Mouse (Mus musculus) heart, postnatal 0 days (tissue): Measurements from ENCODE around the gene Itga3. TPM values are rescaled to one million over a fixed set of nuclear protein-coding genes. Genes with fewer than 3 reads are reported as not detected.

ENCODE experiments used
- ATAC-seq: fragments of 200-750 bp; cut with Nextera tagmentation; 2 replicates; pipeline ENCODE4 v1.8.0; 2017; ENCODE audit warnings: low read depth, moderate number of reproducible peaks, moderate library complexity; ENCODE audit not compliant: insufficient read depth
- DNase-seq: peaks from one replicate; pipeline ENCODE4 v3.0.0-alpha.2; 2016; ENCODE audit warnings: low spot score
- H3K27ac ChIP-seq: fragments of 300-500 bp; sonication (generic); 2 replicates; pipeline ENCODE4 v1.5.1; 2014; ENCODE audit warnings: low read depth, mild to moderate bottlenecking
- H3K27me3 ChIP-seq: fragments of 300-500 bp; sonication (generic); 2 replicates; pipeline ENCODE4 v1.6.1; 2014; ENCODE audit warnings: low read length, mixed read lengths; ENCODE audit not compliant: control insufficient read depth, insufficient read depth
- H3K36me3 ChIP-seq: fragments of 300-500 bp; sonication (generic); replicated peaks from 2 replicates; pipeline ENCODE4 v1.6.1; 2014; ENCODE audit warnings: low read length, mixed read lengths; ENCODE audit not compliant: control insufficient read depth, insufficient read depth
- H3K4me1 ChIP-seq: fragments of 300-500 bp; sonication (generic); 2 replicates; pipeline ENCODE4 v1.6.1; 2014; ENCODE audit warnings: antibody characterized with exemption; ENCODE audit not compliant: control insufficient read depth, insufficient read depth
- H3K4me2 ChIP-seq: fragments of 300-500 bp; sonication (generic); 2 replicates; pipeline ENCODE4 v1.6.1; 2014; ENCODE audit warnings: low read depth, mild to moderate bottlenecking, low read length, moderate library complexity
- H3K4me3 ChIP-seq: fragments of 300-500 bp; sonication (generic); 2 replicates; pipeline ENCODE4 v1.5.1; 2014; ENCODE audit warnings: low read depth, low read length
- H3K9ac ChIP-seq: fragments of 300-500 bp; sonication (generic); replicated peaks from 2 replicates; pipeline ENCODE4 v1.6.1; 2014; ENCODE audit warnings: low read depth, low read length, mixed read lengths
- H3K9me3 ChIP-seq: fragments of 300-500 bp; sonication (generic); replicated peaks from 2 replicates; pipeline ENCODE4 v1.6.1; 2016; ENCODE audit warnings: low read length; ENCODE audit not compliant: control insufficient read depth
- CTCF ChIP-seq: IDR thresholded peaks from 2 replicates; pipeline ENCODE4 v1.5.1; 2016; ENCODE audit warnings: antibody characterized with exemption, control low read depth, low read depth
- EP300 ChIP-seq: IDR thresholded peaks from 2 replicates; pipeline ENCODE4 v1.6.1; 2016; ENCODE audit warnings: antibody characterized with exemption, low read depth
- WGBS: fragments of 180-500 bp; shearing (Covaris S2); extraction: QIAGEN DNeasy Blood & Tissue Kit; methylation state at CpG from one replicate; pipeline ENCODE4 v1.1.7; 2014; 5-methylcytosine and 5-hydroxymethylcytosine counted together
- polyA plus RNA-seq: library from polyadenylated mRNA; unstranded; fragments of >200 nt; fragmentation: Nextera tagmentation; extraction: Ambion mirVana; gene quantifications from 2 replicates; pipeline ENCODE4 v1.2.1, GENCODE M21; 2015
- total RNA-seq: library from RNA; depleted of rRNA; stranded (reverse); fragments of >200 nt; gene quantifications from 2 replicates; pipeline ENCODE4 v1.2.3, GENCODE M21; 2014; ENCODE audit warnings: low replicate concordance; rRNA removed

The Itga3 gene
- 12.2 and 47.8 TPM in 2 replicates for total RNA-seq
- polyA plus RNA-seq = 6.6 and 7.2 TPM in 2 replicates

- peak within 1 kb of the TSS; percentile 67 for H3K27ac ChIP-seq
- DNase-seq = peak; percentile 73
- peak within 1 kb of the TSS; percentile 74 for H3K4me2 ChIP-seq
- peak within 1 kb of the TSS; percentile 59 for H3K9ac ChIP-seq
- no peaks in the 10 kb centered on the region for H3K27me3 ChIP-seq
- peaks cover 64% of the 10 kb centered on the region for H3K4me1 ChIP-seq
- H3K9me3 ChIP-seq = no peaks in the 10 kb centered on the region
- TF ChIP-seq EP300 (no peak), CTCF (no peak)
- WGBS = 1% methylated on average over 43 of the region's 51 CpGs
- H3K4me3 ChIP-seq = peak within 1 kb of the TSS; percentile 63
- peak; percentile 78 for ATAC-seq
- H3K36me3 ChIP-seq = no peaks in the 10 kb centered on the region
Measured at GRCm38 (mm10) chr11:95076536-95077111, at the start of gene Itga3. Itga3 (minus strand) TSS chr11:95076801.

- Histone ChIP-seq H3K9me3 (no peaks in the 10 kb centered on the region), H3K27ac (no peak overlapping the region), H3K4me1 (peaks cover 10% of the 10 kb centered on the region; the same call in 1 of the 2 replicates), H3K27me3 (peaks cover 95% of the 10 kb centered on the region), H3K36me3 (no peaks in the 10 kb centered on the region), H3K4me2 (no peak overlapping the region), H3K4me3 (no peak overlapping the region), H3K9ac (no peak overlapping the region)
- WGBS = 43% methylated on average over 7 of the region's 7 CpGs
- ATAC-seq = no peak
- no peak for DNase-seq
- TF ChIP-seq CTCF = no peak
- TF ChIP-seq EP300 = no peak
Measured at GRCm38 (mm10) chr11:95125366-95125948, 48.9 kb upstream of the Itga3 start.

- H3K4me3 ChIP-seq = no peak overlapping the region
- no peaks in the 10 kb centered on the region for H3K36me3 ChIP-seq
- no peak overlapping the region for H3K9ac ChIP-seq
- H3K9me3 ChIP-seq = no peaks in the 10 kb centered on the region
- DNase-seq = no peak
- no peak for TF ChIP-seq CTCF
- TF ChIP-seq EP300 = no peak
- 51% methylated on average over 6 of the region's 6 CpGs for WGBS
- H3K27me3 ChIP-seq = peaks cover 98% of the 10 kb centered on the region
- no peak overlapping the region for H3K4me2 ChIP-seq
- H3K27ac ChIP-seq = no peak overlapping the region
- ATAC-seq = no peak
- peaks cover 10% of the 10 kb centered on the region; the same call in 1 of the 2 replicates for H3K4me1 ChIP-seq
Measured at GRCm38 (mm10) chr11:95122100-95122489, 45.5 kb upstream of the Itga3 start.

- Histone ChIP-seq H3K9me3 (no peaks in the 10 kb centered on the region), H3K4me1 (peaks cover 6% of the 10 kb centered on the region; the same call in 1 of the 2 replicates), H3K27me3 (peaks cover 93% of the 10 kb centered on the region), H3K4me2 (peak overlapping the region; percentile 61), H3K36me3 (no peaks in the 10 kb centered on the region), H3K27ac (no peak overlapping the region), H3K9ac (0 out of 2 replicates have a peak overlapping the region, but pooled peaks have one; percentile 15), H3K4me3 (peak overlapping the region; percentile 48)
- DNase-seq = no peak
- 3% methylated on average over 61 of the region's 63 CpGs for WGBS
- no peak for ATAC-seq
- TF ChIP-seq CTCF = no peak
- TF ChIP-seq EP300 = no peak
Measured at GRCm38 (mm10) chr11:95121161-95122099, 44.8 kb upstream of the Itga3 start.

GRCm38 (mm10) chr11:95120633-95121020 is 44.0 kb upstream of the Itga3 start:
- Histone ChIP-seq H3K4me1 (peaks cover 6% of the 10 kb centered on the region; the same call in 1 of the 2 replicates), H3K27ac (no peak overlapping the region), H3K4me3 (peak overlapping the region; percentile 48), H3K9me3 (no peaks in the 10 kb centered on the region), H3K27me3 (peaks cover 85% of the 10 kb centered on the region), H3K9ac (no peak overlapping the region), H3K36me3 (no peaks in the 10 kb centered on the region), H3K4me2 (peak overlapping the region; percentile 61)
- no peak for ATAC-seq
- TF ChIP-seq CTCF (no peak), EP300 (no peak)
- WGBS = under 1% methylated on average over 21 of the region's 21 CpGs
- no peak for DNase-seq
